Mouse (Mus musculus) lung, postnatal 4 days (tissue): ENCODE measurements at regions not wholly inside any gene's neighbourhood (a gene's known extent, or its start where the extent isn't known, plus 50 kb on each side); places are given as distances from the start of the nearest gene placed in this dataset.

Experiments
- DNase-seq, 2 experiments: peaks; one replicate each; pipeline ENCODE4 v3.0.0; 2021

DNA sequence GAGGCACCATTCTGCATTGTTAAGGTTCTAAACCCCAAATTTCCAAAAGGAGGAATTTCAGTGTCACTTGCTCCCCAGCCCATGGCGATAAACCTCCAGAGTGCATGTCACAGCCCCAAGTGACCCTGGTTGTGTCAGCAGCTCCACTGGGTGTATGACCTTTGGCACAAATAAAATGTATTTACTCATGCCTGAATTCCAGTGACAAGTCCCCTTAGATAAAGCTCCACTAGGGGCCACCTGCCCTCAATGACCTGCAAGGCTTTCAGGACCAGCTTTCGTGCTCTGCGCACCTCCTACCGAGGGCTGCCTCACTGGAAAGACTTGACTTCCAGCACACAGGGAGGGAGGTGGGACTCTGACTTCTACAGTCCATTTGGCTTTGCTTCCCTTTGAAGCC, 262.6 kb downstream of the Cog6 start:
- no peak for DNase-seq

- no peak for DNase-seq
These were observed 270.1 kb downstream of the Cog6 start for GRCm38 (mm10) chr3:52746917-52747316.

GRCm38 (mm10) chr3:52744334-52744733, 272.7 kb downstream of the Cog6 start:
- DNase-seq: peak; percentile 50 to 53

GRCm38 (mm10) chr3:52740466-52741026, 276.5 kb downstream of the Cog6 start:
- DNase-seq: no peak

DNA sequence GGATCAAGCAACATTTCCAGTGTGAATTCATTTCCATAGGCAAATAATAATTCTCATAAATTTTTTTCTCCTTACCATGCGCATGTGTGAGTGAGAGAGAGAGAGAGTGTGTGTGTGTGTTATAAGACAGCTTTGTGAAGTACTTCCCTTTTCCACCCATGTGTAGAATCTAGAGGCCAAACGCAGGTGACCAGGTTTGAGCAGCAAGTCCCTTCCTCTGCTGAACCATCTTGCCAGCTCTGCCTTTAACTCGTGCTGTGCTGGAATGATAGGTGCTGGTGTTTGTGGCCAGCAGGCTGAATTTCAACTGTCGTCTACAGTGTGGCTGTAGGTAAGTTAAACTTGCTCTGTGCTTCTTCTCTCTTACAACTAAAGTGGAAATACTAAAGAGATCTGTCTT, 277.5 kb downstream of the Cog6 start:
- DNase-seq: no peak

- DNase-seq: no peak
These were observed 278.7 kb downstream of the Cog6 start for GRCm38 (mm10) chr3:52738386-52738785.

- no peak for DNase-seq
These were observed 281.1 kb downstream of the Cog6 start for GRCm38 (mm10) chr3:52735939-52736338.

GRCm38 (mm10) chr3:52731941-52732340, 285.1 kb downstream of the Cog6 start:
- DNase-seq: no peak

DNA sequence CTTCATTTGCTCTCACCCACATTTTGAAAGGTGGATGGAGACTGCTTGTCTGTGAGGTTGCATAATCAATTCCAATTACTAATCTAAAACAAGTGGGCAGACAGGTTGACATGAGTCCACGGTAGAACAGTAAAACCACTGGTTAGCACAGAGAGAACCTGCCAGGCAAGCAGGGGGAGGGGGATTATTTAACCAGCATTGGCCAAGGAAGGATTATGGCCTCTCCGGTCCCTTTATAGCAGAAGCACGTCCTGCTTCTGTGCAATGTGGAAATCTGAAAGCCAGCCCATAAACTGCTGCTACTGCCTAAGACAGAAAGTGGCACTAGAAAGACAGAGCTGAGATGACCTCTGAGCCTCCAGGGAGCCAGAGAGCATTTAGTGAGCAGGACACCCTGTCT, 285.5 kb downstream of the Cog6 start:
- DNase-seq: no peak

GRCm38 (mm10) chr3:52729731-52730130, 287.3 kb downstream of the Cog6 start:
- DNase-seq: no peak

GRCm38 (mm10) chr3:52728860-52729259, 288.2 kb downstream of the Cog6 start:
- no peak for DNase-seq

DNA sequence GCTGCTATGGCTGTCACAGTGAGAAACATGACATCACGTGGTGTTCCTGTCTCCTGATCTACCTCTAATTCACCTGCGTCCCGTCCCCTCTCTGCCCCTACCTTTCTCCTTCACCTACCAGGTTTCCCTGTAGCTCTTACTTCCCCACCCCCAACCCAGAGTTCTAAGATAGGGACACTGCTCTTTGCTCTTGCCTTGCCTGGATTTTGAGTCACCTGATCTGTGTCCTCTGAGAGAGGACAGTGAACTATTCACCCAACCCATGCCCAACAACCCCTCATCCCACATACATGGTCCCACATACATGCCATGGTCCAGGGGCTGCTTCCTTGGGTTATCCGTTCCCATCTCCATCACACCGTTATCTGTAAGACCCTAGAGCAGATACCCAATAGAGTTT, 288.6 kb downstream of the Cog6 start:
- no peak for DNase-seq

DNA sequence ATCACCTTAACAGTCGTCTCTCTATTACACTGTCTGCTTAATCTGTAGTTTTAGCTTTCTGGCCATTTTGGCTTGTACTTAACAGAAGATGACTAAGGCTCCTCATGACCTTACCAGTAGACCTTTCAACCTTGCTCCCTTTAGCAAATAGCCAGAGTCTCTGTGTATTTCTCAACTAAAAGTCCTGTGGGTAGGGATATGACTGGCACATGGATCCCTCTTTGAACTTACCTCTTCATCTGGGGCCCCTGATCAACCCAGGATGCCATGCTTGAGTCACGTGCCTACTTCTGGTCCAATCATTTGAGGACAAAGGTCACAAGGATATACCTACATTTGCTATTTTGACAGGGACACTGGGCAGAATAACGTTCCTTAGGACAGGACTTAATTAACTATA, 292.7 kb downstream of the Cog6 start:
- DNase-seq: no peak

DNA sequence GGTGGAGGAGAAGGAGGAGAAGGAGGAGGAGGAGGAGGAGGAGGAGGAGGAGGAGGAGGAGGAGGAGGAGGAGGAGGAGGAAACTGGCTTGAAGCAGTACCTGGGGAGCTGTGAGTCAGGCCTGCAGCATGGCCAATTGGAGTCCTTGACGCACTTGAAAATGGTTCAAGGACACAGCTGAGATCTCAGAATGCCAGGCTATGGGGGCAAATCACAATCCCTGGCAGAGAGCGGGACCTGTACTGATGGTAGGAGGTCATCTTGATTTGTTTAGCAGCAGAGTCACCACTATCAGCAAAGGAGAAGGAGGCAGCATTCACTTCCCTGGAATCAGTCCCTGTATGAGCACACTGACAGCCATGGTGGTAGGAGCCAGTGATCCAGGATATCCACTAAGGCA, 294.1 kb downstream of the Cog6 start:
- DNase-seq: no peak

DNA sequence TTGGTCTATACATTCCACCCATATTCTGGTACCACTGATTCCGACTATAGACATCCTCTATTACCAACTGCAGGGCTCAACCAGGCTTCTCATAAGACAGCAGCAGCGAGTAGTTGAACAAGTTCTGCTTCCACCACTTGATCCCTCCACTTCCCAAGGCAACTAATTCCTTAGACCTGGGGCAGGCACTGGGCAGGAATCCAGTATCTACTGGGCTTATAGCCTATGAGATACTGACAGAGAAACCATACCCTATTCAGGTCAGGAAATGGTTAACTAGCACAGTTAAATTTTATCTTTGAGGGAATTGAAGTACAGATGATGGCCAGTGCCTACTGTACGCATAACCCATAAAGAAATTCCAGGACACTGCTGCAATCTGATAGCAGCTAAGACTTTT, 297.9 kb downstream of the Cog6 start:
- no peak for DNase-seq

DNA sequence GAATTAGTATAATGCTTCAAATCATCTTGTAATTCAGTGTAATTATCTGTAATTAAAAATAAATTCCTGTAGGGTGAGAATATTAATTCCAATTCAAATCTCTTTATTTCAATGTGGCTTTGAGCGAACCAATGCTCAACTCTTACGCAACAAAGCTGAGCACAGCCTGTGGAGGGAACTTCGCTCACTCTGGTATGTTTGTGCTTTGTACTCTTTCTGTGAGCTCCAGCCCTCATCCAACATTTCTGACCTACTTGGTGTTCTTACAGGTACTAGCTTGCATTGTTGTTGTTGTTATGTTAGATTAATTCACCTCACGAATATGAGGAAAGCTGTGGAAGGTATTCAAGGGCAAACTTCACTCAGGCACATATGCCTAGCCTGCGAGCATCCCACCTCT, 299.7 kb downstream of the Cog6 start:
- no peak for DNase-seq

- no peak for DNase-seq
These were observed 304.9 kb downstream of the Cog6 start for GRCm38 (mm10) chr3:52712151-52712550.

- no peak for DNase-seq
These were observed 305.9 kb downstream of the Cog6 start for GRCm38 (mm10) chr3:52711133-52711532.

DNA sequence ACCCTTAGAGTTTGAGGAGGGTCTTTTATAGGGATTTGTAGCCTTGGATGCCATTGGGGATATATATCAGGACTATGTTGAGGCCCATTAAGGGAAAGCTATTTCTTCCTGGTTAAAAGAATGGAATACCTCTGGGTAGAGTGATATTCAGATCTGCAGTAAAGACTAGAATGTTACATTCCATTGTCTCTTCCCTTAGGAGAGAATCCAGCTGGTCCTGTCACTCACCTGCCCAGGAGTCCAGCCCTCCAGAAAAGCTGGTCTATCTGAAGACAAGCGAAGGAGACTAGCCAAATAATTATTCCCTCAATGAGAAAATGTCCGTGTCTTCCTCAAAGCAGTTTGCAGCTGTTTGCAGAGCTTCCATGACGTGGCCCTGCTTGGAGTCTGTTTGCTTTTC, 308.3 kb downstream of the Cog6 start:
- no peak for DNase-seq

DNA sequence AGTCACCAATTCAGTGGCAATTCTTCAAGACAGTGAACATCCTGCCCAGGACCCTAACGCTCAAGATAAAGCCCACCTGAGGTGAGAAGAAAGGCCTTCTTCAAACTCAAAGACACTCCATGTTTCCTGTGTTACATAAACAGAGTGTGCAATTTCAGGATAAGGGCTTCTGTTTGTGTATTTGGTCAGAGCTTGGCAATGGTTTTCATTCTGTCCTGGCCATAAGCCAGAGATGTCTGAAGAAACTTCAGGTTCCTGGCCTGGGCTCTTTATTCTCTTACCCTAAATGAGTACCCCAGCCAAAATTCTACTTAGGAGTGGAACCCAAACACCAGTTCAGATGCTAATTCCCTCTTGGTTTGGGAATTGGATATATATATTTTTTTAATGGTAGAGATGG, 308.7 kb downstream of the Cog6 start:
- peak in 1 of 2 experiments; percentile 31 for DNase-seq

GRCm38 (mm10) chr3:52706626-52707025, 310.4 kb downstream of the Cog6 start:
- no peak for DNase-seq

DNA sequence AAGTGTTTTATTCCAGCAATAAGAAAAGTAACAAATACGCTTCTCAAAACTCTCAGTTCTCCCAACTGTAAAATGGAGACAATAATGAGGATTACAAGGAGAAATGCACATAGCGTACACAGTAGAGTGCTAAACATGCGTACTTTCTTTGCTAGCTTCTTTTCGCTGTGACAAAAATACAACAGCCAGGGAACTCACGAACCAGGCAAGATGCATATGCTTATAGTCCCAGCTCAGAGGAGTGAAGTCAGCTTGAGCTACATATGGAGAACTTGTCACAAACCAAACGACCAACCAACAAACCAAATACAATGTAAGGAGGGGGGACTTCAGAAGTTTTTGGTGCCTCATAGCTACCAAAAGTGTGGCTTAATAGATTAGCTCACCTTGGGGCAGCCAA, 313.3 kb downstream of the Cog6 start:
- no peak for DNase-seq

DNA sequence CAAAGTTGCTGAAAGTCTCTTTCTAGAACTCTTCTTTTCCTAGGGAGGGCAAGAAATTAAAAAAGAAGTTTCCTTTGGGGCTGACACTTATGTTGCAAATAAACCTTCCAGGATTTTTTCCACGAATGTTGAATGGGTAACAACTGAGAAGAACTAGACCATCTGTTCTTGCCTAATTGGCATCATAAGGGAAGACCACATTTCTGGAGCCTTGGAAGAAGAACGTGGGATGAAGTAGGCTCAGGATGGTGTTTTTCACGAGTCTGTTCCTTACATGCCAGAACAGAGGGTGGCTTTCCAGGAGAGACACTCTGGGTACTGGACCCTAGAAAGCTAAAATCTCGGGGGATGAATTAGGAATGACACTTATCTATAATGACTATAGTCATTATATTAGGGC, 314.1 kb downstream of the Cog6 start:
- no peak for DNase-seq

DNA sequence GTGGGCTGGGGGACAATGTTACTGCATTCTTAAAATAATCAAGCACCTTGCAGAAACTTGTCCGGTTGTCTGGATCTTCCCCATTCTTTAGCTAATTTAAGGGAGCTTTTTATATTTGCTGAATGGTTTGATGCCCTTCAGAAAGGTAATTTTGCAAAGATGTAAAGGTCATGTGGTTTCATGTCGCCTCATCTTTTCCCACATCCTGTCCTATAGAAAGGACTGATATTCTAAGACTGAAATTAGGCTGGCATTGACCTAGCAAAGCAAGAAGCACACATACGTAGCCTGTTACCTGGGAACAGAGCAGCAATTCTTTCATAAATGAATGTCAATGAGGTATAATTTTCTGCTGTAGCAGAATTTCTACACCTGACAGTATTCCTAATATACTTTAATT, 315.4 kb downstream of the Cog6 start:
- no peak for DNase-seq

DNA sequence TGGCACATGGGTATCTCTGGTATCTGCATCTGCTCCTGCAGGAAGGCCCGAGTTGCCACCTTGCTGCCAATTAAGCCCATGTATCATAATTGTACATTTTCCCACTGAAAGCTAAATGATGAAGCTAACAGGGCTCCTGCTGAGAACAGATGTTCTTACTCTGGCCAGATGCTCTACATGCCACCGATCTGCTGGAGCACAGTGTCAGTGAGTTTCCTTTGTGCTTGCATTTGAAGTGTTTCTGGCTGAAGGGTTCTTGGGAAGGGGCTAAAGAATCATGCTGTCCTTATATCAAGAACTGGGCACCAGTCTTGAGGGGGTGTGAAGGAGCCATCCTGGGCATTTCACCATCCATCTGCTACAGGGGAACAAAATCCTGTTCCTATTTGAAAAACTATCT, 323.2 kb downstream of the Cog6 start:
- DNase-seq: no peak
